Mouse (Mus musculus): Measurements from ENCODE around the gene Cyb561d2. TPM values are rescaled to one million over a fixed set of nuclear protein-coding genes. Genes with fewer than 3 reads are reported as not detected.

Gene Cyb561d2
- polyA plus RNA-seq (2015; fragmentation: Nextera tagmentation; extraction: Ambion mirVana), result 16.3 and 17.5 TPM in 2 replicates

DNA sequence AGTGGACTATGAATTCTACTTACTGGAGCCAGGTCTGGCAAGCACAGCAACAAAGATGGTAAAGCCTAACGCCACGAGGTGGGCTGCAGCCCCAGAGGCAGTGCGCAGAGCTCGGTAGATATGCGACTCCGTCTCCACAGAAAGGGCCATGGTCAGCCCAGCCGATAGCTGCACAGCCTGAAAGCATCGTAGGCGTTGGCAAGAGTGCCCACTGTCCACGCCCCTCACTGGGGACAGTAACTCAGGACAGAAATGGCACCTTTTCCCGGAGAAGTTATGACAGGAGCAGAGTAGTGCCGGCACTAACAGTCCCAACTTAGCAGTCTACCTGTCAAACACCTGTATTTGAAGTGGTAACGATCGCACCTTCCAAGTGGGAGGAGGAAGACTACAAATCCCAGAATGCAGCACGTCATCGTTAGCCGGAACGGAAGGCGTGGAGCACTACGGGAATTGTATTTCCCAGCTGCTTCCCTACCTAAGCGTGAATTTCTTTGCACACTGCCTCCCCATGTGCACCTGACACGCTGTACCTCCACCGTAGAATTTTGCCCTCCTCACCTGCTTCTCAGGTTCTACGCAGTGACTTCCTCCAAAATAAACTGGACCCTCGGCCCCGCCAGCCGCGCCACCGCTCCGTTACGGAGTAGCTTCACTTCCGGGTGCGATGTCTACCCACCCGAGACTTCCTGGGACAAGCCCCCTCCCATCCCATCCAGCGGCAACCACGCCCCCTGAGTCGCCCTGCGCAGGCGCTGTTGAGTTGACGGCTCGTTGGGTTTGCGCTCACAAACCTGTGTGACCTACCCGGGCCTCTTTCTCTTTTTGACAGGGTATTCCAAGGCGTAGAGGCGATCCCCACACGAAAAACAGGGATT, at the start of gene Cyb561d2, which contains the start of gene Nprl2:
TSS of gene Cyb561d2 (minus strand) at position 720 of the 878 bp plus-strand sequence.
TSS of gene Nprl2 (plus strand) at position 753 of the 878 bp plus-strand sequence.

DNA sequence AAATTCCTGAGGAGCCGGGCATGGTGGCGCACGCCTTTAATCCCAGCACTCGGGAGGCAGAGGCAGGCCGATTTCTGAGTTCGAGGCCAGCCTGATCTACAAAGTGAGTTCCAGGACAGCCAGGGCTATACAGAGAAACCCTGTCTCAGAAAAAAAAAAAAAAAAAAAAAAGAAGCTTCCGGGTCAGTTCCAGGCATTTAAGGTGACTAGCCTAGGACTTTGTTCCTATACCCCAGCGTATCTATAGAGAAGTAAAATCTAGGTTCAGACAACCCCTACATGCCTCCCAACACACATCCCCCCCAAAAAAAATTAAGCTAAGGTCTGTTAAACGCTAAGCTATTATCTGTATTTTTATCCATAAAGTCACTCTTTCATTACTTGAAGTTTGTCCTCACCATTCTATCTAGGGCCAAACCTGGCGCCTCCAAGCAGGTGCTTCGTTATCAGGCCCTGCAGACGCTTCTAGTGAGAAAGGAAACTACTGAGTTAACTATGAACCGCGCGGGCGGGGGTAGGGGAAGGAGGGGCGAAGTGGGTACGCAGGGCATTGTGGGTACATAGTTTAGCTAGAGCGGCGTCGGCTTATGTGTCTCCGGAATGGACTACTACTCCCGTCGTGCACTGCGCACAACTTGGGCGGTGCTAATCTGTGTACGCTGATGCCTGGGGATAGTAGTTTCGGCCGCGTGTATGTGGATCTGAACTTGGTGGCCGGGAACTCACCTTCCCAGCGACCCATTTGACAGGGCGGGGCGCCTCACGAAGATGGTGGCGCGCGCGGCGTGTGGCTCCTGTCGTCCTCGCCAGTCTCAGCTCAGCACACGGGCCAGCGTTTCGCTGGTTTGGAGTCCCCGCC, 45.2 kb upstream of the Cyb561d2 start, which contains the start of gene Ifrd2:
TSS of gene Ifrd2 (plus strand) at position 669 of the 859 bp plus-strand sequence.

DNA sequence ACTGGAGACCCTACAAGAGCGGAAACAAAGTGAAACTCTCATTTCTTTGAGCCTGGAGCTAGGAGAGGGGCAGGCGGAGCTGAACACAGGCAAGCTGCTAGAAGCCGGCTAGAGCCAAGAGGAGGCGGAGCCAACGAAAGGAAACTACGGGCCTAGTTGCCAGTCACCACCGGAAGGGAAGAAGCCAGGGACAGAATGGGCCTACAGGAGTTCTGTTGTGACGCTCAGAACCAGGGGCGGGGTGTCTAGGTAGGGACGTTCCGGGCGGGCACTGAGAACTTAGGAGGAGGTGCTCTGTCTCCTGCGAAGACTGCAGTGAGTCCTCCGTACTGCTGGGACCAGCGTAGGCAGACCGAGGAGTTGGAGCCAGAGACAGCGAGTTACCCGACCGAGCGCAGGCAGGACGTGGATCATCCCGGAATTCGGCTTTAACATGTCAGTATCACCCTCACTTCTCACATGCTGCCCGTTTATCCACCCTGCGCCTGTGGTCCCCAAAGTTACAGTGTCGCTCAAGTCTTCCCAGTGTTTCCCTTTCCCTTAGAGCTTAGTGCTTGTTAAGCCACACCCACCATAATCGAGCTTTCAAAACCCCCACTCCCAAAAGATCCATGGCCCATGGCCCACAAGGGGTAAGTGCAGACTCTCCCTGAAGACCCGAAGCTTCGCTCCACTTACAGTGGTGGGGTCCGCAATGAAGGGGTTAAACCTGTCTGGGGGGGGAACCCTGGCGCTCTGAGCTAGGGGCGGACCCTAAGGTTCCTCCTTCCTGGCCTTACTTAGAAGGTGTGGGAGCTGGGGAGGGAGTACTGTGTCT, 38.7 kb upstream of the Cyb561d2 start, which contains the start of gene Hyal3:
TSS of gene Hyal3 (plus strand) at position 318 of the 817 bp plus-strand sequence.

DNA sequence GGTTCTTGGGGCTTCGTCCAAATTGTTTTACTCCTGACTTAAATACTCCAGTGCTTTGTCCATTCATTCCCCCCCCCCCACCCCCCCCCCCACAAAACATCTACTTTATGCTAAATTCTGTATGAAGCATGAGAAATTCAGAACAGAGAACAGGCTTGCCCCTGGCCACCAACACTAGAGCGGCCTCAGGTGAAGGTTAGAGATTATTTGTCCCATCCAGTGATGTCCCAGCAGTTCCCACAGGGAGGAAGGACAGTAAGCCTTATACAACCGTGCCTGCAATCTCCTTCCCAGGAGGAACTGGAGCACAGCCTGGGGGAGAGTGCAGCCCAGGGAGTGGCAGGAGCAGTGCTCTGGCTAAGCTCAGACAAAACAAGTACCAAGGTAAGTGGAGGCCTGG, 36.6 kb upstream of the Cyb561d2 start, which contains the start of gene Naa80:
TSS of gene Naa80 (plus strand) at position 301 of the 400 bp plus-strand sequence.

DNA sequence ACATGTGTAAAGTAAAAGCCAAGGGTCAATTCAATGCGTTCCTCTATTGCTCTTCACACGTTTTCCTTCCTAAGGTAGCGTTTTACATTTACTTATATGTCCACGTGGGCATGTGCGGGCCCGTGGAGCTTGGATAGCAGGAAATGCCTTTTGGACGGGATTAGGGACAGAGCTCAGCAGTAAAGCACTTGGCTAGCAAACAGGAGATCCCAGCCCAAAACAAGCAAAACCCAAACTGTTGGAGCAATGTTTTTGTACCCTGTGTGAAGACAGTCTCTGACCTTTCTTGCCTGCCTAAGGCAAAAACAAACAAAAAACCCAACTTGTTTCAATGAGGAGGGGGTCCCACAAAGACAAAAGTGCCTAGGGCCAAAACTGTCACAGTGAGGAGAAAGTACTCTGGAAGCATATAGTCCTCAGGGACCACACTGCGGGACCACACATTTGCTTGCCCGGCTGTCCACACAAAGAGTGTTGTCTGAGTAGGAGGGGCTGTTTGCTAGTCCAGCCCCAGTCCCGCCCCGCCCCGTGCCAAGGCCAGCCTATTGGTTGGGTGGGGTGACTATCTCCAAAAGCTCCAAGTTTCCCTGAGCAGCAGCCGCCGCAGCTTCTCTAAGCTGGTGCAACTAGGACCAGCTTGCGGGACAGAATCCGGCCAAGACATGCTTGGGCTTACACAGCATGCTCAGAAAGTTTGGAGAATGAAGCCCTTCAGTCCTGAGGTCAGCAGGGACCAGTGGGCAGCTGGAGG, 34.5 kb upstream of the Cyb561d2 start, which contains the start of gene Hyal1:
TSS of gene Hyal1 (plus strand) at position 571 of the 751 bp plus-strand sequence.

DNA sequence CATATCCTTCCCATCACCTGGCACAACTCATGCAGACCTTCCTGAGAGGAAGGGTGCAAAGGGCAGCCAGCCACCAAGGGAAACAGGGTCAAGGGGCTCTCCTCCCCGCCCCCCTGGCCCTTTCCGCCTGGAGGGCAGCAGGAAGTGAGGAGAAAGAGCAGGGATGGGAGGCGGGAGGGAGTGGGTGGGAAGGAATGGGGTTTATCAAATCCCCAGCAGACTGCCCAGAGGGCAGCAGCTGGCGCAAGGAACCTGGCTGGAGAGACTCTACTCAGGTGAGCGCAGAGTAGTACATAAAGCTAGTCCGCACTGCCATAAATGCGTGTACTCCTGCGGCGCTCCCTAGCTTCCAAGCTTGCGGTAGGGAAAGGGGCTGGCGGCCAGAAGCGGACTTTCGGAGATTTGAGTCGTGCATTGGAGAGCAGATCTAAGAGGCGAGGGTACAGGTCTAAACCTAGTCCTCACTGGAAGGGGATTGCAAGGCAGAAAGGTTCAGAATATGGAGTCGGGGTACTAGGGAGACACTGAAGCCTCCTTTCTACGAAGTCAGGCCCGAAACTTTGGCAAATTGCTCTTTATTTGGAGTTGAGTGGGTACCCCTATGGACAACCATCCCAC, 25.8 kb upstream of the Cyb561d2 start, which contains the start of gene Hyal2:
TSS of gene Hyal2 (plus strand) at position 244 of the 618 bp plus-strand sequence.

DNA sequence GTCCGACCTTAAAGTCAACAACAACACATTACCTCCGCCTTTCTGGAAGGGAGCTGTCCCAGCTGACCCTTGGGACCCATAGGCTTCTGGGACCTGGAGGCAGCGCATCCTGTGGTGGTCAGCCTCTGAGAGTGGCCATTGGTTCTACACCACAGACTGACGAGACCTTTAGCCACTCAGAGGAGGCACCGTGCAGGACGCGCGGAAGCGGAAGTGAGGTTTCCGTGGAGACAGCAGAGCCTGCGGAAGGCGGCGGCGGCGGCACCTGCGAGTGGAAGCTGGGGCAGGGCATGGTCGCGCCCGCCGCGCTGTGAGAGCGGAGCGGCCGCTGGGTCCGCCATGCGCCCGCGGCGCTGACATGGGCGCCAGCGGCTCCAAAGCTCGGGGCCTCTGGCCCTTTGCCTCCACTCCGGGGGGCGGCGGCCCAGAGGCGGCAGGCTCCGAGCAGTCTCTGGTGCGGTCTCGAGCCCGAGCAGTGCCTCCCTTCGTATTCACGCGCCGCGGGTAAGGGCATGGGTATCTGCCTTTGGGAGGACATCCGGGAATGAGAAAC, 21.1 kb upstream of the Cyb561d2 start, which contains the start of gene Tusc2:
TSS of gene Tusc2 (plus strand) at position 227 of the 553 bp plus-strand sequence.

DNA sequence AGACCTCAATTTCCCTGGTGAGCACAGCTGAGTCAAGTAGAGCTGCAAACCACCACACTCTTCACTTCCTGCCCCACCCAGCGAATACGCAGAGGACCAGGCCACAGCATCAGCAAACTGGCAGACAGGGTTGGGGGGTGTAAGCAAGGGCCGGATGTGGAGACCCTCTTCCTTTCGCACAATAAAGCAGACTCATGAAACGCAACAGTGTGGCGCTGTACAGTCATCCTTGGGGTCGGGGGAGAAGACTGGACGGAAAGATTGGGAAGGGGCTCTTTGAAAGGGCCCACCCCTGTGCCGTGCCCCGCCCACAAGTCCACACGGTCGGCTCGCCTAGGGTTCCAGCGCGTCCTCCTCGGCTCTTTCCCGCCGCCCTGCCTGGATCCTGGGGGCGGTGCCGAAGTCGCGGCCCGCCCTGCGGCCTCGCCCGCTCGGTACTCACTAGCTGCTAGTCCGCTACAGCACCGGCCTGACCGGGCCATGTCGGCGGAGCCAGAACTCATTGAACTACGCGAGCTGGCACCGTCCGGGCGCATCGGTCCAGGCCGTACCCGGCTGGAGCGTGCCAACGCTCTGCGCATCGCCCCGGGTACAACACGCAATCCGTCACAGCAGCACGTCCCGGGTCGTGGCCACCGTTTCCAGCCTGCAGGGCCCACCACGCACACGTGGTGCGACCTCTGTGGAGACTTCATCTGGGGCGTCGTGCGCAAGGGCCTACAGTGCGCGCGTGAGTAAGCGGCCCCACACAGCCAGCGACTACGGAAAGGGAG, 9.3 kb upstream of the Cyb561d2 start, which contains the start of gene Rassf1:
TSS of gene Rassf1 (plus strand) at position 439 of the 773 bp plus-strand sequence.

DNA sequence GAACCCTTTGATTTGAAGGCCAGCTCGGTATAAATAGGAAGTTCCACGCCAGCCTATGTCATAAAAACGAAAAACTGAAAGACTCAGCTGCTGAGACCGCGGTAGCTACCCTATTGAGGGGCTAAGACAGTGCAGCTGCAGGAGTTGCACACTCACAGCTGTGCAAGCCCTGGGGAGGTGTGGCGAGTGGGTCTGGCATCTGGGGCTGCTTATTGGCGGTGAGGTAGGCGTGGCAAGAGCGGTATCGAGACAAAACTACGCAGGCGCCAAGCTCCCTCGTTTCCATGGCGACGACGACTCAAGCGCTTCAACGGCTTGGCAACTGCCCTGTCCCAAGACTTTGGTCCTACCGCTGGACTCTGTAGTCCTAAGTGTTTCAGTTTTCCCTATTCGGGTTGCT, 5.0 kb upstream of the Cyb561d2 start, which contains the start of gene Zmynd10:
TSS of gene Zmynd10 (plus strand) at position 273 of the 400 bp plus-strand sequence.

DNA sequence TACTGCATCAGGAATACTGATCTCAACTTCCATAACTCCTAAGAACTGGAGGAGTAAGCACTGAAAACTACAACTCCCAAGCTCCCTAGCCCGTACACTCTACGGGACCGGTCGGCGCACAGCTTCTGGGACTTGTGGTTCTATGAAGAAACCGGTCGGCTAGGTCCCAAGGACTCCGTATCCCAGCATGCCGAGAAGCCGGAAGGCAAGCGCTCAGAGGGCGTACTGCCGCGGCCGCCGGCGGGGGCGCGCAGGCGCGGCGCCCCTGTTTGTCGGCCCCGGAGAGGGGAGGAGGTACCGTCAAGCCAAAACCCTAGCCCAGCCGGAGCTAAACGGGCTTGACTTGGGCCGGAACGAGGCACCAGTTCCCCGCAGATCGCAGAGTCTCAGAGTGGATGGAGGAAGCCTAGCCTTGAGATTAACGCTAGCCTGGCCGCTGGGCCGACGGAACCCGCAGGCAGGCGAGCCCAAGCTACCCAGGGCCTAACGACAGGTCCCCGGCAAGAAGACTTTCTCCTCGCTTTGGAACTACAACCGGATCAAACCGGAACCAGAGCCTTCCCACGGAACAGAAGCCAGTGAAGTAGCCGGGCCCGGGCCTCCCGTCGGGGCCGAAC, 8.1 kb downstream of the Cyb561d2 start, which contains the start of gene Tmem115:
TSS of gene Tmem115 (plus strand) at position 155 of the 617 bp plus-strand sequence.

Other genes with a start within 250 kb of the Cyb561d2 start
- gene Cish, start 246.2 kb downstream of the Cyb561d2 start, polyA plus RNA-seq (2015; fragmentation: Nextera tagmentation; extraction: Ambion mirVana), result 23.4 and 28.5 TPM in 2 replicates
- gene Hemk1, start 203.8 kb downstream of the Cyb561d2 start, polyA plus RNA-seq (2015; fragmentation: Nextera tagmentation; extraction: Ambion mirVana), result 6.3 and 8.1 TPM in 2 replicates
- gene 6430571L13Rik, start 201.6 kb downstream of the Cyb561d2 start, polyA plus RNA-seq (2015; fragmentation: Nextera tagmentation; extraction: Ambion mirVana), result 1.5 and 1.7 TPM in 2 replicates
- gene Cacna2d2, start 142.6 kb downstream of the Cyb561d2 start, polyA plus RNA-seq (2015; fragmentation: Nextera tagmentation; extraction: Ambion mirVana), result 0.08 and 0.12 TPM in 2 replicates
- gene Tmem115, start 8.2 kb downstream of the Cyb561d2 start, polyA plus RNA-seq (2015; fragmentation: Nextera tagmentation; extraction: Ambion mirVana), result 36.6 and 39.3 TPM in 2 replicates
- 14.7 and 17.2 TPM in 2 replicates for gene Nprl2, start within 50 bp of the Cyb561d2 start, polyA plus RNA-seq (2015; fragmentation: Nextera tagmentation; extraction: Ambion mirVana)
- gene Zmynd10, start 5.1 kb upstream of the Cyb561d2 start, polyA plus RNA-seq (2015; fragmentation: Nextera tagmentation; extraction: Ambion mirVana), result 0.44 and 0.52 TPM in 2 replicates
- 61.6 and 67.2 TPM in 2 replicates for gene Rassf1, start 9.4 kb upstream of the Cyb561d2 start, polyA plus RNA-seq (2015; fragmentation: Nextera tagmentation; extraction: Ambion mirVana)
- gene Tusc2, start 21.1 kb upstream of the Cyb561d2 start, polyA plus RNA-seq (2015; fragmentation: Nextera tagmentation; extraction: Ambion mirVana), result 30.8 and 32.6 TPM in 2 replicates
- 37.4 and 43.1 TPM in 2 replicates for gene Hyal2, start 25.8 kb upstream of the Cyb561d2 start, polyA plus RNA-seq (2015; fragmentation: Nextera tagmentation; extraction: Ambion mirVana)
- 6.4 and 7.9 TPM in 2 replicates for gene Hyal1, start 34.7 kb upstream of the Cyb561d2 start, polyA plus RNA-seq (2015; fragmentation: Nextera tagmentation; extraction: Ambion mirVana)
- gene Naa80, start 36.7 kb upstream of the Cyb561d2 start, polyA plus RNA-seq (2015; fragmentation: Nextera tagmentation; extraction: Ambion mirVana), result 9.7 and 14.0 TPM in 2 replicates
- gene Hyal3, start 38.6 kb upstream of the Cyb561d2 start, polyA plus RNA-seq (2015; fragmentation: Nextera tagmentation; extraction: Ambion mirVana), result 0.60 and 0.61 TPM in 2 replicates
- 21.9 and 26.4 TPM in 2 replicates for gene Ifrd2, start 45.4 kb upstream of the Cyb561d2 start, polyA plus RNA-seq (2015; fragmentation: Nextera tagmentation; extraction: Ambion mirVana)
- 12.9 and 15.9 TPM in 2 replicates for gene Sema3b, start 67.0 kb upstream of the Cyb561d2 start, polyA plus RNA-seq (2015; fragmentation: Nextera tagmentation; extraction: Ambion mirVana)
- gene Gnai2, start 93.2 kb upstream of the Cyb561d2 start, polyA plus RNA-seq (2015; fragmentation: Nextera tagmentation; extraction: Ambion mirVana), result 285 and 303 TPM in 2 replicates
- 0.16 and 0.34 TPM in 2 replicates for gene Slc38a3, start 127.3 kb upstream of the Cyb561d2 start, polyA plus RNA-seq (2015; fragmentation: Nextera tagmentation; extraction: Ambion mirVana)
- 0.45 and 0.63 TPM in 2 replicates for gene Gnat1, start 137.5 kb upstream of the Cyb561d2 start, polyA plus RNA-seq (2015; fragmentation: Nextera tagmentation; extraction: Ambion mirVana)
- gene Sema3f, start 168.3 kb upstream of the Cyb561d2 start, polyA plus RNA-seq (2015; fragmentation: Nextera tagmentation; extraction: Ambion mirVana), result 10.7 and 12.1 TPM in 2 replicates
- gene Rbm5, start 228.8 kb upstream of the Cyb561d2 start, polyA plus RNA-seq (2015; fragmentation: Nextera tagmentation; extraction: Ambion mirVana), result 81.2 and 82.1 TPM in 2 replicates